Mouse (Mus musculus) cerebellum, postnatal 4 days (tissue): ENCODE measurements at regions not wholly inside any gene's neighbourhood (a gene's known extent, or its start where the extent isn't known, plus 50 kb on each side); places are given as distances from the start of the nearest gene placed in this dataset.
"Not testable (repeated sequence)": the region's sequence is repeated elsewhere in the genome, so short reads cannot be mapped to it uniquely, and the experiment has no call there.

Experiments
- DNase-seq, 2 experiments: peaks; one replicate each; pipeline ENCODE4 v3.0.0; 2022; ENCODE audit warnings: low spot score in 2 of 2, mixed read lengths in 1 of 2

DNA sequence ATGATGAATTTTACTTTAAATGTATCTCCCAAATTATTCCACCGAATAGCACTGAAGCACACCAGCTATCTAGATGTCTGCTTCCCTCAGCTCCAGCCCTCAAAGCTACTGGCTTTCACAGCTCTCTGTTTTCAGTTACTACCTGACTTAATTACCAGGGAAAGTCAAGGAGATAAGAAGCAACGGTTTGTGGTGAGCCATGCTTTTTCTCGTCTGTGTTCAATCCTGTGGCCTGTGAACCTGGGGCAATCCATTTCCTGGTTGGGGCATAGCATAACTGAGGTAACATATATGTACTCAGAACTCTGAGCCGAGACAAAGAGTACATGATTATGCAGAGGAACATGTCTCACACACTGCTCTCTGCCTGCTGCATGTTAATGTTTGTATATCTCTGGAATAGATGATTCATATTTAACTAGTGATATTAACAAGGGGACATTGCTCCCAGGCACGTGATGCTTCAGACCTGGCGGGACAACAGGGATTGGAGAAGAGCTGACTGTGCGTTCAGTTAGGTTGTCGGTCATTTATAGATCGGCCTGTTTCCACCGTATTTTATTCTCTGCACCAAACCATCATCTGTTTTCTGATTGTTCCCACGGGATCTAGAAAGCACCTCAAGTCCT, 453.3 kb downstream of the Dad1 start:
- DNase-seq: no peak

DNA sequence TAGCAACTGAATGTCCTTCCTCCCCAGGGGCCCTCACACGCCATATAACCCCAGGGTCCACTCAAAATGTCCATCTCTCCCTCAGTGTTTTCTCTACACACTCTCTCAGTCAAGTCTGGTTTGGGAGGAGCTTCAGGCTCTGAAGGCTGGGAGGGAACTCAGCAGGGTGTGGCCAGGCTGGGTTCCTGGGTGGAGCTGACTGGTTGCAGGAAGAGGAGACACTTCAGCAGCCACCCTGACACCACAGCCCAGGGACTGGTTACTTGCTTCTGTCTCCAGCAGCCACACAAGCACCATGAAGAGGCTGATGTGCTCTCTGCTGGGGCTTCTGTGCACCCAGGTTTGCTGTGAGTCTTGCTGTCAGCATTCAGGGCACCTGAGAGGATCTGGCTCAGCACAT, 458.7 kb downstream of the Dad1 start:
- DNase-seq: not testable (repeated sequence)

DNA sequence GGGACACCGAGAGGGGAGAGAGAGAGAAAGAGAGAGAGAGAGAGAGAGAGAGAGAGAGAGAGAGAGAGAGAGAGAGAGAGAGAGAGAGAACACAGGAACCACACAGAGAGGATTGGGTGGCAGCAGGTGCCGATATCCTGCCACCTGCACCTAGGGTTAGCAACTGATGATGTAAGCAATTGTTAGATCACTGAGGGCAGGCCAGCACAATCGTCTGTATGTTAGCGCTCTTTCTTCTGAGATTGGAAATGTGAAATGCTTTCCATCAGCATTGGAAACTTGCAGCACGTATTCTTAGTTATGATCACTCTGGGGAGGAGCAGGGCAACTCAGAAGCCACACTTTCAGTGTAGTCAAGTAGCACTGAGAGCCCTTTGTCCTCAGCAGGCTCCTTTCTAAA, 459.4 kb downstream of the Dad1 start:
- no peak for DNase-seq

DNA sequence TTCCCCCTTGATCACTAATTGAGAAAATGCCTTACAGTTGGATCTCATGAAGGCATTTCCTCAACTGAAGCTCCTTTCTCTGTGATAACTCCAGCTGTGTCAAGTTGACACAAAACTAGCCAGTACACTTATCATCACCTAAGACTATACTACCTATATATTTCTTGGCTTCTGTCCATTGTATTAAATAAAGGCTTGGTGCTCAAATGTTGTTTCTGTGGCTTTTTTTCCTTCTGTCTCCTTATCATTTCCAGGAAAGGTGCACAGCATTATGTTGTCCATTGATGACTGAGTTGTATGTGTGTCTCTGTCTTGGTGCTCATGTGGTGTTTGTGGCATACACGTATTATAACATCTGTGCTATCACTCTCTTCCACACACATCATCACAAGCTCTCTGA, 461.5 kb downstream of the Dad1 start:
- DNase-seq: not testable (repeated sequence)

DNA sequence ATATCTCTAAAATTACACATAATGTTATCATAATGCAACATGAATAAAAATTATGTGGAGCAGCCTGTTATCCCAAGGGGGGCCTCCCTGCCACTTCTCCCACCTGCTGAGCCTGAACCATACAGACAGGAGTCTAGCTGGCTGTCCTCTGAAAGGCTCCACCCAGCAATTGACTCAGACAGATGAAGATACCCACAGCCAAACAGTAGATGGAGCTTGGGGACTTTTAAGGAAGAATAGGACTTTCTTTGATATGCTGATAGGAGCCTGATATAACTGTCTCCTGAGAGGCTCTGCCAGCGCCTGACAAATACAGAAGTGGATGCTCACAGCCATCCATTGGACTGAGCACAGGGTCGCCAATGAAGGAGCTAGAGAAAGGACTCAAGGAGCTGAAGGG, 468.4 kb downstream of the Dad1 start:
- DNase-seq: not testable (repeated sequence)

DNA sequence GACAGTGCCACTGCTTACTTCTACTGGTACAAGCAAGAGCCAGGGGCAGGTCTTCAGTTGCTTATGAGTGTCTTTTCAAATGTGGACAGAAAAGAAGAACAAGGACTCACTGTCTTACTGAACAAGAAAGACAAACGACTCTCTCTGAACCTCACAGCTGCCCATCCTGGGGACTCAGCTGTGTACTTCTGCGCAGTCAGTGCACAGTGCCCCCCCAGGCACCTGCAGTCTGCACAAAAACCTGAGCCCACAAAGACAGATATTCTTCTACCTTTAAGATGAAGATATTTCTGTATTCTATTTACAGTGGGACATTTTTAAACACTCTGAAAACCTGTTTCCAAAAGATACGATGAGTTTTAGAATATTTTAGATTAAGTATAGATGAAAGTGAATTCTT, 476.5 kb downstream of the Dad1 start:
- no peak for DNase-seq

DNA sequence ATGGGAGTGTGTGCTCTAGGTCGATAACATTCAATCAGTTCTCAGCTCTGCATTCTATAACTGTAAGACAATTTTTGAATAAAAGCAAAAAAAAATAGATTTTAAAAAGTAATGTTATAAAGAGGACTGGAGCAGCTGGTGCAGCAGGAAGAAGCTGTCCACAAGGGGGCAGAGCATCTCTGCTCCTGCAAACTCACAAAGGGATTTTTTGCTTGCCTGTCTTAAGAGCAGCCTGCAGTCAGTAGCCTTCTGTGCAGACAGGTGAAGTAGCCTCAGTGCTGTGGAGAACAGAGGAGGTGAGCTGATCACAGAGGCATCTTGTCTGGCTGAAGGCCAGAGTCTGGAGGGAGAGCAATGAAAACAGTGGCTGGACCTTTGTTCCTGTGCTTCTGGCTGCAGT, 477.2 kb downstream of the Dad1 start:
- DNase-seq: peak in 1 of 2 experiments; percentile 48

DNA sequence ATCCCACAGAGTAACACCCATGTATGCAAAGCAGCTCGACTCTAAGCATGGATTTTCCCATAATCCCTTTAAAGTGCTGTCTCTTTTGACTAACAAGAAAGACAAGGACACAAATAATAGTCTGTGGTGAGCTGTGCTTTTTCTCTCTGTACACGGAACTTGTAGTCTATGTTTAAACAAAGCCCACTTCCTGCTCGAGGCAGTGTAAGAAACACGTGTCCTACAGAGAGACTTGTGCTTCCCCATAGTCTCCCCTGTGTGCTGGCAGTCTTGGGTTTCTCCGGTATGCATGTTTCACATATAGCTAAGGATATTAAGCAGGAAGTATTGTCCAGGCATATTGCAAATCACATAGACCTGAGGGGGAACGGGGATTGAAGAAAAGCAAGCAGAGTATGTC, 487.4 kb downstream of the Dad1 start:
- not testable (repeated sequence) for DNase-seq

DNA sequence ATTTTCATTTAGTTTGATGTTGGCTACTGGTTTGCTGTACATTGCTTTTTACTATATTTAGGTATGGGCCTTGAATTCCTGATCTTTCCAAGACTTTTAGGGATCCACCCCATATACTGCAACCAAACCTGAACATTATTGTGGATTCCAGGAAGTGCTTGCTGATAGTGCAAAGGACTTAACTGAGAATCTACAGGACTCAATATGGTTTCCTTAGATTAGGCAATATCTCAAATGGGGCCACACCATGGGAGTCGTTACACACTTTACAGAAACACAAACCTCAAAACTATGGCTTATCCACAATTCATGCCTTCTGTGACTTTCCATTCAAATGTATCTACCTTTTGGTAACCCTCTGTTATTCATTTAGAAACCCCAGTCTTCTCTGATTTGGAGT, 488.0 kb downstream of the Dad1 start:
- not testable (repeated sequence) for DNase-seq

DNA sequence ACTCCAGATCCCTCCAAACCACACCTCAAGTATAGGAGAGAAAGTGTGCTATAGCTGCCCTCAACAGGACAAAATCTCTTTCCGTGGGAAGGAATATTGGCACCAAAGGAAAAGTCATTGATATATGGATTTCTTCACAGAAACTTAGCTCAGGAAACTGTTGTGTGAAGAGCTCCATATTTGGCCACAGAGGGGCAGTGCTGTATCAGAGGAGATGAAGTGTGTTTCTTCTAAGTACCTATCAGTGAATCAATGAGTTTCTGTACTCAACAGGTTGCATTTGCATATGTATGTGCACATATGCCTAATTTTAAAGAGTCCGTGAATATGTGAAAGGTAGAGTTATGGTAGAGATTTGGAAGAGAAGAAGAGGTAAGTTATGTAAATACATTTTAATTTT, 493.3 kb downstream of the Dad1 start:
- not testable (repeated sequence) for DNase-seq

DNA sequence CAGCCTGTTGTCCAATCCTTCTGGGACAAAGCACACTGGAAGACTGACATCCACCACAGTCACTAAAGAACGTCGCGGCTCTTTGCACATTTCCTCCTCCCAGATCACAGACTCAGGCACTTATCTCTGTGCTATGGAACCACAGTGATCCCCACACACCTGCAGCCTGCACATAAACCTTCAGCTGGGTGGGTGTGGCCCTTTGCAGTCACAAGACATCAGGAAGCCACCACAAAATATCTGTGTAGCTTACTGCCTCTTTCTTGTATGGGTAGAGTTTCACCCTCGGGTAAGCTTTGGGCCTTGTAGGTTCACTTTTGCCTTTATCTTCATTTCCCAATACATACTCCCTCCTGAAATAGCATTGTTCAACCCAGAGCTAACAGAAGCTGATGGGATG, 496.1 kb downstream of the Dad1 start:
- DNase-seq: not testable (repeated sequence)

DNA sequence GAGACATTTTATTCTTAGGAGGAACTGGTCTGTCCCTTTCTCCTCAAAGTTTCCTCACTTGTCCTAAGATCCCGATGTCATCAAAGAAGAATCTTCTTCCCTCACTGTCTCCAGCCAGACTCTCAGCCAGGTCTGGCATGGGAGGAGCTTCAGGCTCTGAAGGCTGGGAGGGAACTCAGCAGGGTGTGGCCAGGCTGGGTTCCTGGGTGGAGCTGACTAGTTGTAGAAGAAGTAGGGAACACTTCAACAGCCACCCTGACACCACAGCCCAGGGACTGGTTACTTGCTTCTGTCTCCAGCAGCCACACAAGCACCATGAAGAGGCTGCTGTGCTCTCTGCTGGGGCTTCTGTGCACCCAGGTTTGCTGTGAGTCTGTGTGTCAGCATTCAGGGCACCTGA, 496.8 kb downstream of the Dad1 start:
- not testable (repeated sequence) for DNase-seq

DNA sequence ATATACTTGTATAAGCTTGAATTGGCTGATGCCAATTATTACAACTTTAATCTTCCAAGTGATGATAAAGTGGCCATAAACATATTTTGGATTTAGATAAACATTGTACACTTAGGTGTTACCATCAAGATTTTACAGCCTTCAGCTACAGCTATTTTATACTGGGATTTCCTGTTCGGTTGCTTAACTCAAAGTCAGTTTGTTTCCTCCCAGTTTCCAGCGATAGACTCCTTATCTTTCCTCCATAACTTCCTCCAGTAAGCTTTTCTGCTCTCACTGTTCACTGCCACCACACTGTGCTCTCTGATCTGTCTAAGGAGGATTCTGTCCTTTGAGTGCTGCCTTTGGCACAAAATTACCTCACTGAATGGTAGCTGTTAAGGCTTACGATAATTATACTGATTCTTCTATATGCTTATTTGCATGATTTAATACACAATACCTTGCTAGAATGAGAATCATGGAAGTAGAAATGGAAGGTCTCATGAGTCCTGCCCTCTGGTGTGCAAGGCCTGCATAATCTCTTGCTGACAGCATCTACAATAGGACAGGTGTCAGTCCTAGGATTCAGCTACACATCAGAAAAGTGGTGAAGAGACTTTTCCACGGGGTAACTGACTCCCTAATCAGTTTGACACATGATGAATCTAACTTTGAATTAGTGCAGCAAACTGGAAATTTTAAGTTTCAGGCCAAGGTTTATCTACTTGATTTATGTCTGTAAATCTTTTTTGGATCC, 503.0 kb downstream of the Dad1 start:
- DNase-seq: no peak

DNA sequence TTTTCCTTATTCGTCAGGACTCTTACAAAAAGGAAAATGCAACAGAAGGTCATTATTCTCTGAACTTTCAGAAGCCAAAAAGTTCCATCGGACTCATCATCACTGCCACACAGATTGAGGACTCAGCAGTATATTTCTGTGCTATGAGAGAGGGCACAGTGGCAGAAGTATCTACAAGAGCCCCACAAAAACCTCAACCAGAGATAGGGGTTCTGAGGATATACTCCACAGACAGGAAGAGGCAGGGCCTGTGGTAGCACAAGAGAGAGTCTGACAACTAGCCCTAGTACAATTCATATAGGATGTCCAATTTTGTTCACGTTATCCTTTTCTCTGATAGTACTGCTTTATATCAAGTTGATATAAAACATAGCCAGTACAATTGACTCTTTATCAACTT, 510.4 kb downstream of the Dad1 start:
- DNase-seq: not testable (repeated sequence)

DNA sequence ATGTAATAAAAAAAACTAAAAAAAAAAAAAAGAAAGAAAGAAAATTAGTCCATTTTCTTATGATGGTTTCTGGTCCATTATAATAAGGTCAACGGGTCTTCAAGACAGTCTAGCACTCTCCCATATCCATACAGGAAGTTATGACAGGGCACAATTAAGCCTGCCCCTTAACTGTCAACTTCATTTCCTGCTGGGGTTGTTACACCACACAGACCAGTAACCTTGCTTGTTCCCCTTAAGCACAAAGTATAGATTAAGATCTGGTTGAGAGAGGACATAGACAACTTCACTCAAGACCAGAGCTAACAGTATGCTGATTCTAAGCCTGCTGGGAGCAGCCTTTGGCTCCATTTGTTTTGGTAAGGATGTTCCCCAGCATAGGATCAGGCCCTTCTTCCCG, 511.0 kb downstream of the Dad1 start:
- not testable (repeated sequence) for DNase-seq

DNA sequence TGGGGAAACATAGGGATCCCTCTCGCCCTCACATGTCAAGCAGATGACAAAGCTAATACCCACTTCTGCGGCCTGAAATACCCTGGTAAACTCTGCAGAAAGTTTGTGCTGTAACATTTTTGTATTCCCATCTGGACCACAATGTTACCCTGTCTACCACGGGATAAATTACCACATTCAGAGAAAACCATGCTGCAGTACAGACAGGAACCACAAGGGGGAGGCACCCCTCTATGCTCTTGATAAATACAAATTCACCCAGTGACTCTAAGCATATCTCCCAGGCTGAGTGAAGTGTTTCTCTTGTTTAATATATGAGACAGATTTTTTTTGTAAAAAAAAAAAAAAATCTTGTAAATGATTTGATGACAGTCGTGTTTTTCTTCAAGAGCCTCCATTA, 512.7 kb downstream of the Dad1 start:
- peak in 1 of 2 experiments; percentile 35 for DNase-seq

DNA sequence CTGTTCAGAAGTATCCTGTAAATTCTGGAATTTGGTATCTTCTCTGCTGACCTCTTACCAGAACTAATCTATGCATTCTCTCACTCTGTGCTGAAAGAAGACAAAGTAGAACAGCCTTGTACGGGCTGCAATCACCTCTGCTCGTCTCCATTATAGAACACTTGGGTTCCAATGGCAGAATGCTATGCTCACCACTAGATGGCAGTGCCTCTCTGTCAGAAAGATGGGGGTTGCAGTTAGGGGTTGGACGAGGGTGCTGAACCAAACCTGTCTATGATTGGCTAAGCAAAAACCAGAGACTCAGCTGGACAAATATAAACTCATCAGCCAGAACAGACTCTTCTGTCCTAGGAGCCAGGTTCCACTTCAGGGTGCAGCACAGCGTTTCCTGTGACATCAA, 515.9 kb downstream of the Dad1 start:
- not testable (repeated sequence) for DNase-seq

DNA sequence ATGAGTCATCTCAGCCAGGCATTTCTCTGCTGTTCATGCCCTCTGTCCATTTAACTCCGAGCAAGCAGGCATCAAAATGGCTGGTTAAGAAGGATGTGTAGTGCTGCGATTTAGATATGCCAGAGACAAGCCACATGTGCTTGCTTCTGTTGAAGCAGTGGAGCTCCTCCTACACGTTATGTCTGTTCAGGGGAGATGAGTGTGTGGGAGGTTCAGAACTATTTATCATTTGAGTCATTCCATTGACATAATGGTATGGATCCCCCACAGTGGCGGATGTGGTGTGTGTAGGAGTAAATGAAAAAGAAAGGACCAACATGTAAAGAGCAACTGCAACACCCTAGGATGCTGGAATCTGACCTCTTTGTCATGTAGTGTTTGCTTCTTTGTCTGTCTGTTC, 517.6 kb downstream of the Dad1 start:
- not testable (repeated sequence) for DNase-seq

DNA sequence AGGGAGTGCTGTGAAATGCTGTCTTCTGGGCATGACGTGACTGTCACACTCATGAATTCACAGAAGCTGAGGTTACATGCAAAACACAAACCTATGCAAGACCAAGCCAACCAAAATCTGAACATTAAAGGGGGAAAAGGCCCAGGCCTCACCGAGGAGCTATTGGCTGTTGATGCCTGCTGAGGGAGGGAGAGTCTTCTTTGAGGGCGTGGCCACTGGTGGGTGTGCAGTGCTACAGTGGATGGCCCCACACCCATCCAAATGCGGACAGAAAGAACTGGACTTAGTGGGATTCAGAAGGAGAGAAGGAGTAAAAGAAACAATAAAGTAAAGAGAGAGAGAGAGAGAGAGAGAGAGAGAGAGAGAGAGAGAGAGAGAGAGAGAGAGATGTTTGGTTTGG, 522.3 kb downstream of the Dad1 start:
- DNase-seq: not testable (repeated sequence)

DNA sequence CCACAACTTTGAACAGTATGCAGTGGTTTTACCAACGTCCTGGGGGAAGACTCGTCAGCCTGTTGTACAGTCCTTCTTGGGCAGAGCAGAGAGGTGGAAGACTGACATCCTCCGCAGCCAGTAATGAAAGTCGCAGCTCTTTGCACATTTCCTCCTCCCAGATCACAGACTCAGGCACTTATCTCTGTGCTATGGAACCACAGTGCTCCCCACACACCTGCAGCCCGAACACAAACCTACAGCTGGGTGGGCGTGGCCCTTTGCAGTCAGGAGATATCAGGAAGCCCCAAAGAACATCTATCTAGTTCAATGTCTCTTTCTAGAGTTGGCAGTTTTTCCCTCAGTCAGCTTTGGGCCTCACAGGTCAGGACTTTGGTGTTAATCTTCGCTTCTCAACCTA, 524.0 kb downstream of the Dad1 start:
- not testable (repeated sequence) for DNase-seq

DNA sequence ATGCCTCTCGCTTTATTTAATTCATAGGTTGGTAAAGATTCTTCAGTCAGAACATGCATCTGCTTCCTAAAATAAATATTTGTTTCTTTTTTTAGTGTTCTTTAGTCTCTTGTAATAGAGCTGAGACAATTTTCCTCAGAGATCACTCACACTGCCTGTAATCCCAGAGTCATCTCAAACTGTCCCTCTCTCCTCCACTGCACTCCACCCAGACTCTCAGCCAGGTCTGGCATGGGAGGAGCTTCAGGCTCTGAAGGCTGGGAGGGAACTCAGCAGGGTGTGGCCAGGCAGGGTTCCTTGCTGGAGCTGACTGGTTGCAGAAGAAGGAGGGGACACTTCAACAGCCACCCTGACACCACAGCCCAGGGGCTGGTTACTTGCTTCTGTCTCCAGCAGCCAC, 524.8 kb downstream of the Dad1 start:
- not testable (repeated sequence) for DNase-seq

DNA sequence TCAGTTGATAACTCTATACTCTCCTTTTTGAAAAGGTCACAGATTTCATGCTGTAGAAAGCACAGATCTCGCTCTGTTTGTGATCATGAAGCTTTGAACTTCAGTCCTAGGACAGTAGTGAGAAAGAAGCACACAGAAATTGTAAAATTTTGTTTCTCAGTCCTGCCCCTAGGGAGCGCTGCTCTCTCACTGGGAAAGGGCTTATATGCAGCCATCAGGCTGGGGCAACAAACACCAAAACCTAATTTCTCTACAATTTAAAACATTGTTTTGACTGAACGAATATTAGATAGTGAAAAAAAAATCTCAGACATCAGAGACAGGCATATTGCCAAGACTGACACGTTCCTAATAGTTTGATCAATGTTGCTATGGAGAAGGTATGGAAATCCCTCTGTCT, 527.0 kb downstream of the Dad1 start:
- DNase-seq: not testable (repeated sequence)

DNA sequence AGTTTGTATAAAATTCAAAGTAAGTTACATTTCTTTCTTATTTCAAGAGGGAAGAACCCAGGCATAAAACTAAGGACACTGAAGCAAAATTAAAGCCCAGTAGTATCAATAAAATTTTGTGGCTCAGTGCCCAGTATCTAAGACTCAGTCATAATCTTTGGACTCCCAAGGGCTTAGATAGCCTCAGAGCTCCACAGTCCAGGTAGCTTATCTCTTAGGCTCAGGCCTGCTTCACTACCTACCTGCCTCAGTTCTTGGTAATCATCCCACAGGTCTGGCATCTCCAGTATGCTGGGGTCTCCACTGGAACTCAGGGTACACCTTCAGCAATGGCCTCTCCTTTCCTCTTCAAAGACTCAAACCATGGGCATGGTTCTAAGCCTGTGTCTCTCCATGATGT, 530.3 kb downstream of the Dad1 start:
- not testable (repeated sequence) for DNase-seq
